Mouse (Mus musculus) urinary bladder, postnatal 10 days (tissue): ENCODE data around the gene Cdk5r2.

ENCODE experiments used
- DNase-seq: peaks from one replicate; pipeline ENCODE4 v3.0.0; 2022; ENCODE audit warnings: low spot score

Cdk5r2 gene

GRCm38 (mm10) chr1:74892351-74893133 lies 37.8 kb downstream of the Cdk5r2 start:
- DNase-seq: no peak

GRCm38 (mm10) chr1:74893134-74893855 lies 38.6 kb downstream of the Cdk5r2 start, which contains the start of gene Cryba2:
TSS of gene Cryba2 (minus strand) at chr1:74893143.
- no peak for DNase-seq

- DNase-seq: no peak
These were observed 40.2 kb downstream of the Cdk5r2 start for GRCm38 (mm10) chr1:74894966-74895365.

GRCm38 (mm10) chr1:74897976-74898375 lies 43.2 kb downstream of the Cdk5r2 start:
- DNase-seq: no peak

- no peak for DNase-seq
These were observed 44.1 kb downstream of the Cdk5r2 start for GRCm38 (mm10) chr1:74898656-74899431.

- no peak for DNase-seq
These were observed 45.9 kb downstream of the Cdk5r2 start for GRCm38 (mm10) chr1:74900341-74901285.

- no peak for DNase-seq
These were observed 47.0 kb downstream of the Cdk5r2 start for GRCm38 (mm10) chr1:74901686-74902085.

- DNase-seq: no peak
These were observed 47.5 kb downstream of the Cdk5r2 start for GRCm38 (mm10) chr1:74902191-74902590.
